Mouse (Mus musculus) midbrain, embryonic 15.5 days (tissue): ENCODE results near the gene Olfr1394. TPM values are rescaled to one million over a fixed set of nuclear protein-coding genes. Genes with fewer than 3 reads are reported as not detected.

ENCODE experiments used
- ATAC-seq: fragments of 200-750 bp; cut with Nextera tagmentation; replicated peaks from 2 replicates; pipeline ENCODE4 v1.8.0; 2017; ENCODE audit warnings: moderate TSS enrichment
- H3K27ac ChIP-seq: fragments of 300-500 bp; sonication (generic); 2 replicates; pipeline ENCODE4 v1.5.1; 2015; ENCODE audit warnings: mild to moderate bottlenecking, inconsistent platforms
- H3K27me3 ChIP-seq: fragments of 300-500 bp; sonication (generic); replicated peaks from 2 replicates; pipeline ENCODE4 v1.6.1; 2015; ENCODE audit warnings: inconsistent platforms
- H3K36me3 ChIP-seq: fragments of 300-500 bp; sonication (generic); replicated peaks from 2 replicates; pipeline ENCODE4 v1.6.1; 2015; ENCODE audit warnings: inconsistent platforms
- H3K4me1 ChIP-seq: fragments of 300-500 bp; sonication (generic); 2 replicates; pipeline ENCODE4 v1.6.1; 2015; ENCODE audit warnings: inconsistent platforms
- H3K4me2 ChIP-seq: fragments of 300-500 bp; sonication (generic); 2 replicates; pipeline ENCODE4 v1.6.1; 2015; ENCODE audit warnings: inconsistent platforms, mild to moderate bottlenecking, moderate library complexity
- H3K4me3 ChIP-seq: fragments of 300-500 bp; sonication (generic); 2 replicates; pipeline ENCODE4 v1.5.1; 2015; ENCODE audit warnings: mild to moderate bottlenecking, inconsistent platforms
- H3K9ac ChIP-seq: fragments of 300-500 bp; sonication (generic); 2 replicates; pipeline ENCODE4 v1.6.1; 2015; ENCODE audit warnings: mild to moderate bottlenecking, inconsistent platforms
- H3K9me3 ChIP-seq: fragments of 300-500 bp; sonication (generic); 2 replicates; pipeline ENCODE4 v1.6.1; 2016; ENCODE audit warnings: inconsistent platforms
- WGBS: fragments of 180-500 bp; shearing (Covaris S2); methylation state at CpG from one replicate; pipeline ENCODE4 v1.1.7; 2015; ENCODE audit warnings: mixed read lengths; 5-methylcytosine and 5-hydroxymethylcytosine counted together
- polyA plus RNA-seq: library from polyadenylated mRNA; unstranded; fragments of >200 nt; fragmentation: Nextera tagmentation; extraction: Ambion mirVana; gene quantifications from 2 replicates; pipeline ENCODE4 v1.2.1, GENCODE M21; 2015

The Olfr1394 gene
- not detected in 2 replicates for polyA plus RNA-seq

DNA sequence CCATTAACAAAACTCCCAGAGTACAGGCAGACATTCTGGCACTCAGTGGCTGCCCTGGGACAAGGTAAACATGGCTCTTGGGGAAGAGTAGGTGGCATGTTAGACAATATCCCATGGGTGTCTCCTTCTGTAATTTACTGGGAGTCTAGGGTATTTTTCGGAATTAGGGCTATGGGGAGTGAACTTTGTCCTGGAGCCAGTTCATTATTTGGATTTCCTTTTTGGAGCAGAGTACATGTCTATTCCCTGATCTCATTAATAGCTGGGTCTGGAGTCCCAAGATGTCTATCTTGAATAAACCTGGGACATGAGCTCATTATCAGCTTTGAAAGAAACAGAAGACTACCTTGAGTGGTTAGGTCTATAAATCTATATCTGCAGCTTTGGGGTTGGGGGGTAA, at the start of gene Olfr1394:
Gene Olfr1394, plus strand, starts transcription at position 301 of the 400 bp plus-strand sequence.
- ATAC-seq: no peak
- no peaks in the 10 kb centered on the region for H3K9me3 ChIP-seq
- H3K4me3 ChIP-seq: no peak within 1 kb of the TSS
- no peaks in the 10 kb centered on the region for H3K27me3 ChIP-seq
- H3K9ac ChIP-seq: no peak within 1 kb of the TSS
- H3K36me3 ChIP-seq: no peaks in the 10 kb centered on the region
- no peak within 1 kb of the TSS for H3K27ac ChIP-seq
- WGBS: 83% methylated on average over 1 of the region's 1 CpGs
- no peaks in the 10 kb centered on the region for H3K4me1 ChIP-seq
- H3K4me2 ChIP-seq: no peak within 1 kb of the TSS

DNA sequence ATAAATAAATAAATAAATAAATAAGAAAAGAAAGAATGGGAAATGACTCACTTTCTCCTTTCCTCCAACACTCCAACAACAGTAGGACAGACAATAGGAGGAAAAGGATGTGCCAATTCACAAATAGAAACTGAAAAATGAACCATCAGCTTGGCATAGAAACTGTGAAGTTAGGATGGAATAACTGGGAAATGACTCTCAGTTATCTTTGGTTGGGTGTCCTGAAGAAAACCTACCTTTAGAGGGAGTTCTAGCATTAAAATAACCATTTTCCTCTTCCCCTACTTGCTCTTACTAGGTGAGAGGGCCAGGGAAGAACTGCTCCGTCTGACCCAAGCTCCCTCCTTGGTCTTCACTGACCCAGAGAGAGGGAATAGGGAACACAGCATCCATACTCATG, 48.4 kb upstream of the Olfr1394 start:
- H3K9ac ChIP-seq: no peak overlapping the region
- ATAC-seq: no peak
- H3K4me2 ChIP-seq: no peak overlapping the region
- H3K27ac ChIP-seq: no peak overlapping the region
- H3K9me3 ChIP-seq: no peaks in the 10 kb centered on the region
- 68% methylated on average over 1 of the region's 1 CpGs for WGBS
- H3K36me3 ChIP-seq: no peaks in the 10 kb centered on the region
- H3K4me1 ChIP-seq: no peaks in the 10 kb centered on the region
- no peaks in the 10 kb centered on the region for H3K27me3 ChIP-seq
- H3K4me3 ChIP-seq: no peak overlapping the region

- H3K27me3 ChIP-seq: no peaks in the 10 kb centered on the region
- H3K4me3 ChIP-seq: no peak overlapping the region
- no peak overlapping the region for H3K9ac ChIP-seq
- no peaks in the 10 kb centered on the region for H3K9me3 ChIP-seq
- WGBS: 62% methylated on average over 10 of the region's 10 CpGs
- H3K36me3 ChIP-seq: no peaks in the 10 kb centered on the region
- H3K4me2 ChIP-seq: no peak overlapping the region
- H3K27ac ChIP-seq: no peak overlapping the region
- H3K4me1 ChIP-seq: no peaks in the 10 kb centered on the region
- no peak for ATAC-seq
These were observed 46.3 kb upstream of the Olfr1394 start for GRCm38 (mm10) chr11:49107650-49108537.

DNA sequence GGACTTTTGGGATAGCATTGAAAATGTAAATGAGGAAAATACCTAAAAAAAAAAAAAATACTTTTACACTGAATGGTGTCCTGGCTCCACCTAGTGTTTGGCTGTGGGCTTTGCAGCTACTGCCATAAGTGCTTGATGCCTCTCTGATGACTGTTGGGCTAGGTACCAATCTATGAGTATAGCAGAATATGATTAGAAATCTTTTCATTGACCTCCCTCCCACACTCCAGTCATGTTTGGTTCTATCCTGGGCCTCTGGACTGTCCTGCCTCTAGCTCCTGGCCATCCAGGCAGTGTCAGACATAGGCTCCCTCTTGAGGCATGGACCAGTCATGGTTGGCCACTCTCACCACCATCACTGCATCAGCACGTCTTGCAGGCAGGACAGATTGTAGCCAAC, 45.3 kb upstream of the Olfr1394 start:
- 37% methylated on average over 1 of the region's 1 CpGs for WGBS
- no peak for ATAC-seq
- H3K4me3 ChIP-seq: no peak overlapping the region

DNA sequence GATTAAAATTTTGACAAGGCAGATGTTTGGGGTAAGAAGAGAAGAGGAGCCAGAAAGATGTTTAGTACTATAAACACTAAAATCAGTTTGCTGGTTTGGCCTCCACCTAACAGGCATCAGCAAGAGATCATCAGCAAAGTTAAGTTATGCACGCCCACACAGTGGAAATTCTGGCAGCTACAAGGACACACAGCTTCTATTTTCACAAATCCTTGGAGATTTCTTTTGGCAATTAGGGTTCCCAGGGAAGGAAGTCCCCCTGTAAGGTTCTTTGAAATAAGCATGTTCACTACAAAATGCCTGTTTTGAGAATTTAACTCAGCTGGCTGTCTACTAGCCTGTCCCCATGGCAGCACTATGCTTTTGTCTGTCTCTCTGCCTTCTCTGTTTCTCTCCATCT, 43.2 kb upstream of the Olfr1394 start:
- Histone ChIP-seq H3K36me3 (no peaks in the 10 kb centered on the region), H3K9me3 (no peaks in the 10 kb centered on the region), H3K4me1 (no peaks in the 10 kb centered on the region), H3K4me3 (no peak overlapping the region), H3K4me2 (no peak overlapping the region), H3K27ac (no peak overlapping the region), H3K27me3 (no peaks in the 10 kb centered on the region), H3K9ac (no peak overlapping the region)
- no peak for ATAC-seq
- WGBS: 78% methylated on average over 1 of the region's 1 CpGs

More for the DNA sequence above, 45.3 kb upstream of the Olfr1394 start:
- Histone ChIP-seq H3K4me2 (no peak overlapping the region), H3K9me3 (no peaks in the 10 kb centered on the region), H3K27ac (no peak overlapping the region), H3K9ac (no peak overlapping the region), H3K36me3 (no peaks in the 10 kb centered on the region), H3K27me3 (no peaks in the 10 kb centered on the region), H3K4me1 (no peaks in the 10 kb centered on the region)

DNA sequence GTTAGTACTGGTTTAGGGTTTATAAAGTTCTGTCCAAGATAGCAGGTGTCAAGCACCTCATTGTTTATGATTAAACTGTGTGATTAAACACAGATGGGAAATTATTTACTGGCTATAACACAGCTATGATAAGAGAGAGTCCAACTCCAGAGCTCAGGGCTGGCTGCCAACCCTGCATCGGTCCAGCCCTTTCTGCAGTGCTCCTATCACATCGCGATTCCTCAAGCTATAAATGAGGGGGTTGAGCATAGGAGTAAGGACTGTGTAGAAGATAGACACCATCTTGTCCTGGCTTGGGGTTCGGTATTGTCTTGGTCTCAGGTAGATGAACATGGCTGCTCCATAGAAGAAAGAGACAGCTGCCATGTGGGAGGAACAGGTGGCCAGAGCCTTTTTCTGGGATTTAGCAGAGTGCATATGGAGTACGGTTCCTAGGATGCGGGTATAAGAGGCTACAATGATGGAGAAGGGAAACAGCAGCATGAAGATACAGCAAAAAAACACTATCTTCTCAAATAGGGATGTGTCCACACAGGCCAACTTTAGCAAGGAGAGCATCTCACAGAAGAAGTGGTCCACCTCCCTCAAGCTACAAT, 41.5 kb upstream of the Olfr1394 start:
- H3K27ac ChIP-seq: no peak overlapping the region

DNA sequence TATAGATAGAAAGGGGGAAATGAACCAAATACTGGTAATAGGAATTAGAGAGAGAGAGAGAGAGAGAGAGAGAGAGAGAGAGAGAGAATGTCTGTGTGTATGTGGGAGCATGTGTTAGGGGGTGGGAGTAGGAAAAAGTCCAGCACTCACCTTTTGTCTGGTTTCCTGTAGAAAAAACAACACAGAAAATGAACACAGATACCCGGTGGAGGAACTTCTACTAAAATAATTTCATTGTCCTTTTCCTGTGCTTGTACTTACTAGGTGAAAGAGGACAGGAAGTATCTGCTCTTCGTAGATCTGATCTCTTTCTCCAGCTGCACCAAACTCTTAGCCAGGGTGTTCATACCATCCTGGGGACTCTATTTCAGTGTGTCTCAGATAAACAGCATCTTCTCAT, 40.0 kb upstream of the Olfr1394 start:
- WGBS: 92% methylated on average over 2 of the region's 2 CpGs
- ATAC-seq: no peak
- Histone ChIP-seq H3K4me3 (no peak overlapping the region), H3K36me3 (no peaks in the 10 kb centered on the region), H3K4me2 (no peak overlapping the region), H3K4me1 (no peaks in the 10 kb centered on the region), H3K27ac (no peak overlapping the region), H3K27me3 (no peaks in the 10 kb centered on the region), H3K9me3 (no peaks in the 10 kb centered on the region), H3K9ac (no peak overlapping the region)

More for the DNA sequence above, 41.5 kb upstream of the Olfr1394 start:
- ATAC-seq: no peak
- no peaks in the 10 kb centered on the region for H3K36me3 ChIP-seq
- H3K4me3 ChIP-seq: no peak overlapping the region
- WGBS: 92% methylated on average over 6 of the region's 6 CpGs
- H3K9ac ChIP-seq: no peak overlapping the region
- H3K9me3 ChIP-seq: no peaks in the 10 kb centered on the region
- H3K4me2 ChIP-seq: no peak overlapping the region
- no peaks in the 10 kb centered on the region for H3K4me1 ChIP-seq
- H3K27me3 ChIP-seq: no peaks in the 10 kb centered on the region

GRCm38 (mm10) chr11:49114774-49115173, 39.4 kb upstream of the Olfr1394 start, which contains the start of gene Olfr1396:
TSS of gene Olfr1396 (minus strand) at chr11:49114874.
- no peaks in the 10 kb centered on the region for H3K4me1 ChIP-seq
- H3K27me3 ChIP-seq: no peaks in the 10 kb centered on the region
- no peaks in the 10 kb centered on the region for H3K9me3 ChIP-seq
- no peak within 1 kb of the TSS for H3K4me3 ChIP-seq
- H3K9ac ChIP-seq: no peak within 1 kb of the TSS
- ATAC-seq: no peak
- no peak within 1 kb of the TSS for H3K27ac ChIP-seq
- no peak within 1 kb of the TSS for H3K4me2 ChIP-seq
- no peaks in the 10 kb centered on the region for H3K36me3 ChIP-seq

- Histone ChIP-seq H3K27ac (no peak overlapping the region), H3K4me2 (no peak overlapping the region), H3K4me3 (no peak overlapping the region), H3K4me1 (no peaks in the 10 kb centered on the region), H3K27me3 (no peaks in the 10 kb centered on the region), H3K36me3 (no peaks in the 10 kb centered on the region), H3K9me3 (no peaks in the 10 kb centered on the region), H3K9ac (no peak overlapping the region)
- 90% methylated on average over 3 of the region's 3 CpGs for WGBS
- no peak for ATAC-seq
These were observed 34.5 kb upstream of the Olfr1394 start for GRCm38 (mm10) chr11:49119635-49120034.

GRCm38 (mm10) chr11:49124169-49124568, 30.0 kb upstream of the Olfr1394 start:
- Histone ChIP-seq H3K9ac (no peak overlapping the region), H3K27me3 (no peaks in the 10 kb centered on the region), H3K27ac (no peak overlapping the region), H3K9me3 (no peaks in the 10 kb centered on the region), H3K4me2 (no peak overlapping the region), H3K4me3 (no peak overlapping the region), H3K36me3 (no peaks in the 10 kb centered on the region), H3K4me1 (no peaks in the 10 kb centered on the region)
- ATAC-seq: no peak
- 87% methylated on average over 2 of the region's 2 CpGs for WGBS

DNA sequence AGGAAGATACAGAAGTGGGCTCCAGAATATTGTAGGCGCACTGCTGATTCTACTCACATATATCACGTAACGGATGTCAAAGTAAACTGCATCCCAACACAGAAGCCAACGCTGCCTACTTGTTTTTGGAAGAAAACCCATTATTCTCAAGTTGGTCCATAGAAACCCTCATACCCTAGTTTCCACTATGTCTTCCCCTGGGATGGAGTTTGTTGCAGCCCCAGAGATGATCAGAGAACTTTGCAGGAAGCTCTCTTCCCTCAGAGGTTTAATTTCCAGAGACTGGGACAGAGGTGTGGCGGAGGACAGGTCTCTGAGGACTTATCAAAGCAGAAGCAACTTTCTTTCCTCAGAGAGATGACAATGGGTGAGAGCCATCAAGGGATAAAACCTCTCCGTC, 12.2 kb upstream of the Olfr1394 start, which contains the start of gene Olfr1395:
Gene Olfr1395, plus strand, starts transcription at position 301 of the 400 bp plus-strand sequence.
- no peak within 1 kb of the TSS for H3K27ac ChIP-seq
- no peak for ATAC-seq
- H3K9ac ChIP-seq: no peak within 1 kb of the TSS
- H3K4me1 ChIP-seq: no peaks in the 10 kb centered on the region
- no peaks in the 10 kb centered on the region for H3K27me3 ChIP-seq
- H3K4me2 ChIP-seq: no peak within 1 kb of the TSS
- WGBS: 93% methylated on average over 6 of the region's 6 CpGs
- no peak within 1 kb of the TSS for H3K4me3 ChIP-seq
- H3K36me3 ChIP-seq: no peaks in the 10 kb centered on the region
- no peaks in the 10 kb centered on the region for H3K9me3 ChIP-seq

- Histone ChIP-seq H3K4me3 (no peak overlapping the region), H3K4me1 (no peaks in the 10 kb centered on the region), H3K4me2 (no peak overlapping the region), H3K36me3 (no peaks in the 10 kb centered on the region), H3K27me3 (no peaks in the 10 kb centered on the region), H3K9me3 (no peaks in the 10 kb centered on the region), H3K27ac (no peak overlapping the region), H3K9ac (no peak overlapping the region)
- ATAC-seq: no peak
- WGBS: 91% methylated on average over 2 of the region's 2 CpGs
These were observed 2.9 kb downstream of the Olfr1394 start for GRCm38 (mm10) chr11:49156821-49157814.
